Mouse (Mus musculus) embryonic facial prominence, embryonic 14.5 days (tissue): ENCODE measurements at regions not wholly inside any gene's neighbourhood (a gene's known extent, or its start where the extent isn't known, plus 50 kb on each side); places are given as distances from the start of the nearest gene placed in this dataset.

Source experiments
- ATAC-seq: fragments of 200-750 bp; cut with Nextera tagmentation; 2 replicates; pipeline ENCODE4 v1.8.0; 2017; ENCODE audit warnings: low read depth, moderate number of reproducible peaks, moderate TSS enrichment
- DNase-seq: peaks from one replicate; pipeline ENCODE4 v3.0.0-alpha.2; 2015; ENCODE audit warnings: low spot score
- H3K27ac ChIP-seq: fragments of 300-500 bp; sonication (generic); replicated peaks from 2 replicates; pipeline ENCODE4 v1.5.1; 2014; ENCODE audit warnings: low read depth, mild to moderate bottlenecking, low read length, moderate library complexity
- H3K27me3 ChIP-seq: fragments of 300-500 bp; sonication (generic); replicated peaks from 2 replicates; pipeline ENCODE4 v1.6.1; 2014; ENCODE audit warnings: low read length; ENCODE audit not compliant: control insufficient read depth, insufficient read depth
- H3K36me3 ChIP-seq: fragments of 300-500 bp; sonication (generic); 2 replicates; pipeline ENCODE4 v1.6.1; 2014; ENCODE audit warnings: low read length, mixed read lengths; ENCODE audit not compliant: control insufficient read depth, insufficient read depth
- H3K4me1 ChIP-seq: fragments of 300-500 bp; sonication (generic); 2 replicates; pipeline ENCODE4 v1.6.1; 2014; ENCODE audit warnings: antibody characterized with exemption, low read length; ENCODE audit not compliant: control insufficient read depth, insufficient read depth
- H3K4me2 ChIP-seq: fragments of 300-500 bp; sonication (generic); 2 replicates; pipeline ENCODE4 v1.6.1; 2014; ENCODE audit warnings: low read depth, mild to moderate bottlenecking, low read length, moderate library complexity, mixed read lengths
- H3K4me3 ChIP-seq: fragments of 300-500 bp; sonication (generic); 2 replicates; pipeline ENCODE4 v1.5.1; 2014; ENCODE audit warnings: low read depth, mild to moderate bottlenecking, low read length
- H3K9ac ChIP-seq: fragments of 300-500 bp; sonication (generic); 2 replicates; pipeline ENCODE4 v1.6.1; 2014; ENCODE audit warnings: low read depth, mild to moderate bottlenecking, low read length, moderate library complexity, mixed read lengths
- H3K9me3 ChIP-seq: fragments of 300-500 bp; sonication (generic); 2 replicates; pipeline ENCODE4 v1.6.1; 2016; ENCODE audit warnings: low read length; ENCODE audit not compliant: control insufficient read depth
- WGBS: fragments of 180-500 bp; shearing (Covaris S2); extraction: QIAGEN DNeasy Blood & Tissue Kit; methylation state at CpG from one replicate; pipeline ENCODE4 v1.1.7; 2014; 5-methylcytosine and 5-hydroxymethylcytosine counted together

DNA sequence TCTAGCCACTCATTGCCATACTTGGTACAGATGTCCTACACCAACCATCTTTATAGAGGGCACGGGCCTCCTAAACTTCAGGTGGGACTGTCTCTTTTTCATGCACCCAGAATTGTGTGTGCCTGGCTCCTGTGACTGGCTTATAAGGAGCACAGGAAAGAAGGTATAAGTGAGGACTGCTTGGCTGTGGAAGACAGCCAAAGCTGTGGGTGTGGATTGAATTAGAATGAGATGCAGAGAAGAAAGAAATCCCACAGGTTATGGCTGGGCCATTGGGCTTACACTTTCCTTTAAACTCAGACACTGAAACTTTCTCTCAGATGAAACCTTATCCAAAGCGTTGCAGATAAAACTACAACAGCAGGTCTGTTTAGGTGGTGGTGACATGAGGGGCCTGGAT, 239.5 kb upstream of the Fam160b2 start:
- WGBS = 73% methylated on average over 2 of the region's 2 CpGs
- Histone ChIP-seq H3K4me3 (no peak overlapping the region), H3K9ac (no peak overlapping the region), H3K27ac (no peak overlapping the region), H3K36me3 (no peaks in the 10 kb centered on the region), H3K4me1 (no peaks in the 10 kb centered on the region), H3K4me2 (no peak overlapping the region), H3K9me3 (no peaks in the 10 kb centered on the region), H3K27me3 (no peaks in the 10 kb centered on the region)
- DNase-seq (peak; percentile 7), ATAC-seq (no peak)

DNA sequence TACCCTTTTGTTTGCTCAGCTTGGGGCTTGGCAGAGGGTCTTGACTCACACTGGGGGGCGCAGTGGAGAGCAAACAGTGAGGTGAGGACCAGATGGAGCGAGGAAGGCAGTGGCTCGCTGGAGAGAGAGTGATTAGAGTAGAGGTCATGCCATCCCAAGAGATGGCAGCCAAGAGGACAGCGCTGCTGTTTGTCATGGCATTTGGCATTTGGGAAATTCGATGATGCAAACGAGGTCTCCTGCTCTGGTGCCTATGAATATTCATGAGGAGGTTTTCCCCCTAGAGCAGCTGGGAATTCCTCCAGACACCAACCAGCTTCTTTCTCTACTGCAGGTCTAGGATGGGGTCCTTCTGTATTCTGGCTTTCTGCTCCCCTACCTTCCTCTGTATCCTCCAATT, 237.9 kb upstream of the Fam160b2 start:
- ATAC-seq = no peak
- Histone ChIP-seq H3K4me1 (no peaks in the 10 kb centered on the region), H3K4me2 (no peak overlapping the region), H3K36me3 (no peaks in the 10 kb centered on the region), H3K27ac (no peak overlapping the region), H3K27me3 (no peaks in the 10 kb centered on the region), H3K4me3 (no peak overlapping the region), H3K9me3 (no peaks in the 10 kb centered on the region), H3K9ac (no peak overlapping the region)
- WGBS = 10% methylated on average over 6 of the region's 6 CpGs
- no peak for DNase-seq

DNA sequence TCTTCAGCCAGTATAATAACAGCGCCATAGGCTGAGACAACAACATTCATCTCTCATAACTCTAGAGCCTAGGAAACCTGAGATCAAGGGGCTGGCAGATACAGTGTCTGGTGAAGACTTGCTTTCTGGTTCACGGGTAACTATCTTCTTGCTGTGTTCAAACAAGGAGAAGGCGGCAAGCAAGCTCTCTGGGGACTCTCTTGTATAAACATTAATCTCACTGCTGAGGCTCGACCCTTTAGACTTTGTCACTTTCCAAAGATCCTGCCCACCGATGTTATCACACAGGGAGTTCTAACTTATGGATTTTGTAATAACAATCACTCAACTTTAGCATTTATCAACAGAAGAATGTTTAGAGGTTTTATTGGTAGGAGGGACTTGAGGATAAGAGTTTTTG, 233.6 kb upstream of the Fam160b2 start:
- no peak overlapping the region for H3K27ac ChIP-seq
- ATAC-seq (no peak), DNase-seq (no peak)
- 54% methylated on average over 5 of the region's 5 CpGs for WGBS
- no peak overlapping the region for H3K4me3 ChIP-seq
- no peak overlapping the region for H3K4me2 ChIP-seq
- no peaks in the 10 kb centered on the region for H3K9me3 ChIP-seq
- no peaks in the 10 kb centered on the region for H3K27me3 ChIP-seq
- H3K36me3 ChIP-seq = no peaks in the 10 kb centered on the region
- H3K9ac ChIP-seq = no peak overlapping the region
- no peaks in the 10 kb centered on the region for H3K4me1 ChIP-seq

DNA sequence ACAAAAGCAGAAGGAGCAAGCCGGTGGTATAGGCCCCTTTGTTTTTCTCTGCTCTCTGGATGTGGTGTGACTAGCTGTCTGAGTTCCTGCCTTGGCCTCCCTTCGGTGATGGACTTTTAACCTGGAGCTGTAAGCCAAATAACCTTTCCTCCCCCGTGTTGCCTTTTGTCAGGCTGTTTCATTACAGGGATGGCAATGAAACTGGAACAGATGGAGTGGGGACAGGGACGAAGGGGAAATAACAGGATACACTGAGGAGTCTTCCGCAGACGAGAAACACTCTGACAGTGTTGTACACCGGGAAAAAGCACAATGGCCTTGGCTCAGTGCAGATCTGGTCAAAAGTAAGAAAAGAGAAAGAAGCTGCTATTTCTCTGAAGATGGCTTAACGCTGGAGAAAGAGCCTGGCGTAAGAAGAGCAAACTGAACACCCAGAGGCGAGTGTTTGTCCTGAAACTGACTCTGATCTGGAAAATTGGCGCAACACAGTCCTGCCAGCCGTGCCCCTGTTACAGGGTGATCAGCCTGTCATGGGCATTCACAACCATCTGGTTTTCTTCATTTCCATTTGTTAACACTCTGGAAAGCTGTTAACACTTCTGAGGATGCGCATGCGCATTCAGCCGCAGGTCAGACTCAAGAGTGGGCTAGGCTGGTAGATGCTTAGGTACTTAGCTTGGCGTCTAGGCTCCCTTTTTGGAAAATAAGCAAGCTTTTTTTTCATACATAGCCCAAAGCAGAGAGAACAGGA, 233.0 kb upstream of the Fam160b2 start:
- no peaks in the 10 kb centered on the region for H3K9me3 ChIP-seq
- no peak overlapping the region for H3K27ac ChIP-seq
- no peaks in the 10 kb centered on the region for H3K4me1 ChIP-seq
- no peak for DNase-seq
- H3K9ac ChIP-seq = no peak overlapping the region
- no peak overlapping the region for H3K4me3 ChIP-seq
- no peak for ATAC-seq
- no peaks in the 10 kb centered on the region for H3K27me3 ChIP-seq
- no peak overlapping the region for H3K4me2 ChIP-seq
- no peaks in the 10 kb centered on the region for H3K36me3 ChIP-seq
- 54% methylated on average over 16 of the region's 16 CpGs for WGBS

DNA sequence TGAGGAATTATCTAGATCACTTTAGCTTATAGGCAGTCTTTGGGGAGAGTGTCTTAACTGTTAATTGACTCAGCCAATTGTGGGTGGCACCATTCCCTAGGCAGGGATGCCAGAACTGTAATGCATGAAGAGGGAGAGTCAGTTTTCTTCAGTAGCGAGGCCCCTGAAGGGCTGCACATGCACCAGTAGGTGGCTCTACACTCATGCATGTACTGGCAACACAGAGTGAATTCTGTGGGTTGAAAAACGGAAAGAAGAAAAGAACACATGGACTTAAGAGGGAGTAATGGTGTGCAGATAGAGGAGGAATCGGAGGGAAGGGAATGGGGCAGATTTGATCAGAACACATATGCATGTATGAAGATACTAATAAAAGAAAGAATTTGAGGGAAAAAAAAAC, 232.4 kb upstream of the Fam160b2 start:
- Histone ChIP-seq H3K4me3 (no peak overlapping the region), H3K9ac (no peak overlapping the region), H3K9me3 (no peaks in the 10 kb centered on the region), H3K27ac (no peak overlapping the region), H3K27me3 (no peaks in the 10 kb centered on the region), H3K4me1 (no peaks in the 10 kb centered on the region), H3K4me2 (no peak overlapping the region), H3K36me3 (no peaks in the 10 kb centered on the region)
- 64% methylated on average over 3 of the region's 3 CpGs for WGBS
- DNase-seq (peak; percentile 33), ATAC-seq (no peak)
